Mouse (Mus musculus): ENCODE data around the gene E2f8. TPM values are rescaled to one million over a fixed set of nuclear protein-coding genes. Genes with fewer than 3 reads are reported as not detected.

E2f8 gene
- polyA plus RNA-seq, 1 experiment from 2014 or later, result 20.5 TPM

DNA sequence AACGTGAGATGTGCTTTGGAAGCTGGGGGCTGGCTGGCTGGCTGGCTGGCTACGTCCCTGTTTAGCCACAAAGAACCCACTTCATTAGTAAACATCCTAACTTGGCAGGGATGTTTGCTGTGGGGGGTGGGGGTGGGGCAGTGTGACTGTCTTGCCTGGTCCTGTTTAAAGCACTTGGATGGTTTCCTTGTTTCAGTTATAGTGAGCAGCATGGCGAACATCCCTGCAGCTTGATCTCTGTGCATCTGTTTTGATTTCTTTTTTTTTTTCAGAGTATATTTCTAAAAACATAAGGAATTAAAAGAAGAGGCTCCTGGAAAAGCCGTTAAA lies 27.9 kb upstream of the E2f8 start:
- Histone ChIP-seq H3K4me1 (peaks cover 22% of the 10 kb centered on the region), H3K9ac (no peak overlapping the region), H3K36me3 (no peaks in the 10 kb centered on the region), H3K4me2 (replicated peaks) (no peak overlapping the region; the same call in 1 of the 2 replicates), H3K9me3 (replicated peaks) (no peaks in the 10 kb centered on the region), H3K27ac (replicated peaks) (peak overlapping the region; percentile 39; the same call in 1 of the 2 replicates), H3K27me3 (no peaks in the 10 kb centered on the region), H3K4me3 (replicated peaks) (no peak overlapping the region)
- 0 out of 2 replicates have a peak, but pooled peaks have one; percentile 39 for ATAC-seq (ENCODE audit: insufficient number of reproducible peaks, low FRiP score, low TSS enrichment, low read depth)
- WGBS, result 18% methylated on average over 4 of the region's 4 CpGs

DNA sequence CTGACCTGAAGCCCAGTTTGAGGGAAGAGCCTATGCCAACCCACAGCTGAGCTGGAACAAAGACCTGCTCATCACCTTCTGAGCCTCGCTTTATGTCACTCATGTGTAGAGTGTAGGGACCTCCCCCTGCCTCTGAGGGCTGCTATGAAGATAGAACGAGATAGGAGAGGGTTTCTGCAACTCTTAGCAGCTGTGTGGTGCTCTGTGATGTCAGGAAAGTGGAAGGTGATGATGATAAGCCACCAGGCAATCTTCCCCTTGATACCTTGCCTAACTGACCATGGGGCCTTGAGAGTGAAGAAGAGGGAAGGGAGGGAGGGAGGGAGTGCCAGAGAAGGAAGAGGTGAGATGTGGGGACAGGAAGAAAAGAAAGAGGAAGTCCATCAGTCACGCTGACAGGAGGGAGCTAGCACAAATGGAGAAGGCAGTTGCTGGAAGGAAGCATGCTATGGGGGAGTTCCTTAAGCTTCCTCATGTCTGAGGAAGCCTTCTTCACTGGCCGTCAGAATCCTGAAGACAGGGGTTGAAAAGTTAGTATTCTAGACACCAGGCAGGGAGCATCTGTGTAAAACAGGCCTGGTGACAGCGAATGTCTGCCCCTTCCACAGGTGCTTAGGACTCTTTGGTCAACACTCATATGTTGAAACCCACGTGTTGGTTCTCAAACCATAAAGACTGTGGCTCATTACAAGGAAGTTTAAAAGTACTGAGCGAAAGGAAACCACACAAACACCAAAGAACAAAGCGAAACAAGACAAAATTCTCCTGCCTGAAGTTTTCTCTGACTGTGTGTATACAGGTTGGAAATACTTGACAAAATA lies 27.3 kb upstream of the E2f8 start, which contains the start of gene Nav2:
Gene Nav2, plus strand, starts transcription at position 196 of the 821 bp plus-strand sequence.
- Histone ChIP-seq H3K9me3 (replicated peaks) (no peaks in the 10 kb centered on the region), H3K36me3 (no peaks in the 10 kb centered on the region), H3K27me3 (no peaks in the 10 kb centered on the region), H3K4me2 (replicated peaks) (no peak within 1 kb of the TSS; the same call in 1 of the 2 replicates), H3K9ac (no peak within 1 kb of the TSS), H3K27ac (replicated peaks) (peak within 1 kb of the TSS; percentile 40; the same call in 1 of the 2 replicates), H3K4me1 (peaks cover 22% of the 10 kb centered on the region), H3K4me3 (replicated peaks) (no peak within 1 kb of the TSS)
- 55% methylated on average over 8 of the region's 8 CpGs for WGBS
- ATAC-seq (ENCODE audit: insufficient number of reproducible peaks, low FRiP score, low TSS enrichment, low read depth), result no peak

DNA sequence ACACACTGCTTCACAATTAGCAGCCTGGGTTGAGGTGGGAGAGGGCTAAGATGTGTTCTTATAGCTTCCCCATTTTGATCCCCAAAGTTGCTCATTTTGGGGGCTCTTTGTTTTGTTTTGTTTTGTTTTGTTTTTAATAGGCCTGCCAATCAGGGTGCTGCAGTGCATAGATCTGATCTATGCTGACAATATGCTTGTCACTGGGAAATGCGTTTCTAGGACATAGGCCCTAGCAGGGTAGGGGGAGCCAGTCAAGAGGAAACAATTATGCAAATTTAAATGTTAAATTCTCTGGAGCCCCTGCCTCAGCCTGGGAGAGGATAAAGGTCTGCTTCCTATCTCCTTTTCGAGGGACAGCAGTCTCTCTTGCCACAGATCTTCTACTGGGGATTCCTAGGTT lies 21.1 kb upstream of the E2f8 start:
- H3K9ac ChIP-seq, result no peak overlapping the region
- no peak overlapping the region for H3K27ac ChIP-seq (replicated peaks)
- H3K4me3 ChIP-seq (replicated peaks), result no peak overlapping the region
- no peaks in the 10 kb centered on the region for H3K27me3 ChIP-seq
- H3K36me3 ChIP-seq, result no peaks in the 10 kb centered on the region
- peaks cover 11% of the 10 kb centered on the region for H3K4me1 ChIP-seq
- WGBS, result 29% methylated on average over 2 of the region's 2 CpGs
- H3K9me3 ChIP-seq (replicated peaks), result no peaks in the 10 kb centered on the region
- ATAC-seq (ENCODE audit: insufficient number of reproducible peaks, low FRiP score, low TSS enrichment, low read depth), result no peak
- H3K4me2 ChIP-seq (replicated peaks), result no peak overlapping the region

DNA sequence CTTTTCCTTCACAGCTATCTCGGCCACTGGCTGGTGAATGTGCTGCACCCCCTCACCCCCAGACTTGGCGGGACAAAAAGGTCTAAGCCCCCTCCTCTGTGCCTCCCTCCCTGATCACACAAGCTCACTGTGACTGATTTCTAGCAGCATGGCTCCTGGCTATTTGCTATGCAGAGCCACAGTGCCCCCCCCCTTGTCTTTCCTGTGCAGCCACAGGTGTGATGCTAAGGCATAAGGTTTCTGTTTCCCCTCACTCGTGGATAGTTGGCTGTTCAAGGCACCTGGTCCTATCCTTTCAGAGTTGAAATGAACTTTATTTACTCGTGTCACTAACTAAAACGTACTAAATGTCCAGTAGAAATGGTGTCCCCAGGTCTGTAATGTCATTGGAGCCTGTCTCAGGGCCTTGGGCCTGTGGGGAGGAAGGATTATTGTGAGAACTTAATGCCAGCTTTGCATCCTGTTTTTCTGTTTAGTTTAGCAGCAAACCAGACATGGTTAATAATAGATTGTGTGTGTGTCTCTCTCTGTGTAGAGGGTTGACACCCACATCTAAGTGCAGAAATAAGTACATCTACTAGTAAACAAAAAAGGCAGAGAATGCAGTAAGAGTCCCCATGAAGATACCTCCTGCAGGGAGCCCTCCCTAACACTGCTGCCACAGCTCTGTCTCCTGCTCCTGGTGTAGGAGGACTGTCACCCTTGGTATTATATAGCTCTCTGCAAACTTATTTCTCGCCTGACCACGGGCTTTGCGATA lies 19.2 kb upstream of the E2f8 start:
- no peak overlapping the region for H3K27ac ChIP-seq (replicated peaks)
- no peaks in the 10 kb centered on the region for H3K9me3 ChIP-seq (replicated peaks)
- no peak for ATAC-seq (ENCODE audit: insufficient number of reproducible peaks, low FRiP score, low TSS enrichment, low read depth)

DNA sequence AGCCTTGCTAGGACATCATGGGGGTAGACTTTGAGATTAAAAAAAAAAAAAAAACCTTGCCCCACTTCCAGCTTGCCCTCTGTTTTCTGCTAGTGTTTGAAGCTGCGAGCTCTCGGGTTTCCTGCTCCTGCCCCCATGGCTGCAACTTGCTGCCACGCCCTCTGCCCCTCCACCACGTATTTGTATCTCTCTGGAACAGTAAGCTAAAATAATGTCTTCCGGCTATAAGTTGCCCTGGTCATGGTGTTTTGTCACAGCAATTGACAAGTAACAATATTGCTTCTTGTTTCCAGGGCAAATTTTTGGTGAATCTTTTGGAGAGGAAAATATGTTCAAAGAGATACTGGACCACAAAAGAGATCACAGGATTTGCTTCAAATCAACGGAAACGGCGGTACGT lies 17.0 kb upstream of the E2f8 start:
- H3K4me2 ChIP-seq (replicated peaks), result no peak overlapping the region
- peaks cover 16% of the 10 kb centered on the region for H3K4me1 ChIP-seq
- ATAC-seq (ENCODE audit: insufficient number of reproducible peaks, low FRiP score, low TSS enrichment, low read depth), result no peak
- no peak overlapping the region for H3K9ac ChIP-seq
- WGBS, result 35% methylated on average over 9 of the region's 9 CpGs
- no peak overlapping the region for H3K4me3 ChIP-seq (replicated peaks)
- H3K27ac ChIP-seq (replicated peaks), result no peak overlapping the region
- peaks cover 4% of the 10 kb centered on the region for H3K27me3 ChIP-seq
- H3K36me3 ChIP-seq, result no peaks in the 10 kb centered on the region
- no peaks in the 10 kb centered on the region for H3K9me3 ChIP-seq (replicated peaks)

More for the DNA sequence above, 19.2 kb upstream of the E2f8 start:
- Histone ChIP-seq H3K4me3 (replicated peaks) (no peak overlapping the region), H3K4me2 (replicated peaks) (no peak overlapping the region), H3K27me3 (peaks cover 4% of the 10 kb centered on the region; the same call in 1 of the 2 replicates), H3K4me1 (peaks cover 16% of the 10 kb centered on the region), H3K9ac (no peak overlapping the region), H3K36me3 (no peaks in the 10 kb centered on the region)
- 59% methylated on average over 8 of the region's 8 CpGs for WGBS

DNA sequence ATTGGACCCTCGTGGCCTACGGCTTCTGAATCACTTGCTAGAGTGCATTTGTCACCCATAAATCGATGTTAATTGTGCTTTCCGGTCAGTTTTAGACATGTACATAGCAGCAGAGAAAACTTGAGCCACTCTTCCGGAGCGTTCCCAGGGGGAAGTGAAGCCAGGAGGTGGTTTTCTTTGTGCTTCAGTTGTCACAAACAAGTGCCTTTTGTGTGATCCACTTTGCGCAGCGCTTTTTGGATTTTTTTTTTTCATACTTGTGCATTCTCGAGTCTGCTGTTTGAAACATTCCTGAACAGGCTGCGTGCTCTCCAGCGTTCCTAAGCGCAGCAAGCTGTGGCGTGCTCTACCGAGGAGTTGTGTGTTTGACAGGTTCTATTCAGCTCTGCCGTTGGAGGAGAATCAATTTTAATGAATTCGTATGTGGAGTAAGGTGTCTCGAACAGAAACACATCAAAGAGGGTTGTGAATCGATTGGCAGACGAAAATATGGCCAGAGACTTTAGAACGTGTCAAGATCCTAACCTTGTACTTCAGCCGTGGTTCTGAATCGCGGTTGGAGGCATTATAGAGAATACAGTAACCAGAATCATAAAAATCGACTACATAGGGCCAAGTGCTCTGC lies 16.3 kb upstream of the E2f8 start:
- H3K4me3 ChIP-seq (replicated peaks), result no peak overlapping the region
- no peaks in the 10 kb centered on the region for H3K36me3 ChIP-seq
- H3K4me1 ChIP-seq, result peaks cover 16% of the 10 kb centered on the region
- peaks cover 4% of the 10 kb centered on the region for H3K27me3 ChIP-seq
- no peak overlapping the region; the same call in 1 of the 2 replicates for H3K27ac ChIP-seq (replicated peaks)
- WGBS, result 44% methylated on average over 24 of the region's 24 CpGs
- no peak overlapping the region for H3K9ac ChIP-seq
- ATAC-seq (ENCODE audit: insufficient number of reproducible peaks, low FRiP score, low TSS enrichment, low read depth), result no peak
- no peaks in the 10 kb centered on the region for H3K9me3 ChIP-seq (replicated peaks)
- H3K4me2 ChIP-seq (replicated peaks), result no peak overlapping the region

DNA sequence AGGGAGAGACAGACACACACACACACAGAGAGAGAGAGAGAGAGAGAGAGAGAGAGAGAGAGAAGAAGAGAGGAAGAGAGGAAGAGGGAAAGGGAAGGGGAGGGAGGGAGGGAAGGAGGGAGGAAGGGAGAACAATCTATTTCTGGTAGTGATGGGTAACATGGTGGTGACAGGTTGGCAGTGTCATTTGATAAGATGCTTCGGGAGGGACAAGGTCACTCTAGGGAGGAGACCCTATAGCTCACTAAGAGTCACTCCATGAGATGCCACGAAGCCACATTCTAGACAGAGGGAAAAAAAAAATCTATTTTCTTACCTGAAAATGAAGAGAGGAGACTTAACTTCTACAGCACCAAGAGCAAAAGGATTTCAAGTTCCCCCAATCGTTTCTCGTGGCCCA lies 14.7 kb upstream of the E2f8 start:
- no peak for ATAC-seq (ENCODE audit: insufficient number of reproducible peaks, low FRiP score, low TSS enrichment, low read depth)
- Histone ChIP-seq H3K4me3 (replicated peaks) (no peak overlapping the region), H3K4me2 (replicated peaks) (no peak overlapping the region), H3K27me3 (peaks cover 4% of the 10 kb centered on the region), H3K27ac (replicated peaks) (no peak overlapping the region), H3K9ac (no peak overlapping the region), H3K4me1 (peaks cover 19% of the 10 kb centered on the region), H3K9me3 (replicated peaks) (no peaks in the 10 kb centered on the region), H3K36me3 (no peaks in the 10 kb centered on the region)
- WGBS, result 75% methylated on average over 4 of the region's 4 CpGs

DNA sequence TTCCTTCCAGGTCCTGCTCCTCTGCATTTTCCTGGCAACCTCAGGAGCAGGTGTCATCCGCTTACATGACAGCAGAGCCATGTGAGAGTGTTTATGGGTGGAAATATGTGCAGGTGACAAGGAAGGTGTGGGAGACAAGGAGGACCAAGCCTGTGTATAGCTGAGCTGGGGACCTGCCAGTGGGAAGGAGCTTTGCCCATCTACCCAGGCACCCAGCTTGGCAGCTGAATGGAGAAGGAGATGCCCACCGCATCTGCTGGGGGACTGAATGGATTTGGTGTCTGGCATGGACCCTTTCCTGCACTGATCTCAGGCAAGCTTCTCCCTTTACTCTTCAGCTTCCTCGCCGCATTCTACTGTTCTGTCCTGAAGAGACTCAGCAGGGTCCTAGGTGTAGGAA lies 14.1 kb upstream of the E2f8 start:
- Histone ChIP-seq H3K36me3 (no peaks in the 10 kb centered on the region), H3K4me2 (replicated peaks) (no peak overlapping the region), H3K4me1 (peaks cover 24% of the 10 kb centered on the region), H3K27ac (replicated peaks) (no peak overlapping the region), H3K9ac (no peak overlapping the region), H3K27me3 (peaks cover 4% of the 10 kb centered on the region), H3K9me3 (replicated peaks) (no peaks in the 10 kb centered on the region), H3K4me3 (replicated peaks) (no peak overlapping the region)
- WGBS, result 85% methylated on average over 4 of the region's 4 CpGs
- no peak for ATAC-seq (ENCODE audit: insufficient number of reproducible peaks, low FRiP score, low TSS enrichment, low read depth)

DNA sequence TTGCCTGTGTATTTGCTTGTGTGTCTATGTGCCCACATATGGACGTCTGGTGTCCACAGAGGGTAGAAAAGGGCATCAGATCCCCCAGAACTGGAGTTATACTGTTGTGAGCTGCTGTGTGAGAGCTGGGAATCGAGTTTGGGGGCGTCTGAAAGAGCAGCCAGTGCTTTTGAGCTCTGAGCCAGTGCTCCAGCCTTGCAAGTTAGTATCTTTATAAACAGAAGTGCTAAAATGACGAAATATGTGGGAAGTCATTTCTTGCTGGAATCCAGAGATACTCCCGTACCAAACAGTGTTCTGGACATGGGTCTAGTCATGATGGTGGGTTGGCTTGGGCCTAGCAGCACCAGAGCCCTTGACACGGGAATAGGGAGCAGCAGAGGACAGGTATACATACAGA lies 13.4 kb upstream of the E2f8 start:
- no peaks in the 10 kb centered on the region for H3K36me3 ChIP-seq
- 77% methylated on average over 6 of the region's 6 CpGs for WGBS
- no peak overlapping the region for H3K4me3 ChIP-seq (replicated peaks)
- peaks cover 4% of the 10 kb centered on the region for H3K27me3 ChIP-seq
- H3K27ac ChIP-seq (replicated peaks), result no peak overlapping the region
- no peak overlapping the region for H3K9ac ChIP-seq
- H3K4me1 ChIP-seq, result peaks cover 24% of the 10 kb centered on the region
- H3K4me2 ChIP-seq (replicated peaks), result no peak overlapping the region
- ATAC-seq (ENCODE audit: insufficient number of reproducible peaks, low FRiP score, low TSS enrichment, low read depth), result no peak
- no peaks in the 10 kb centered on the region for H3K9me3 ChIP-seq (replicated peaks)

DNA sequence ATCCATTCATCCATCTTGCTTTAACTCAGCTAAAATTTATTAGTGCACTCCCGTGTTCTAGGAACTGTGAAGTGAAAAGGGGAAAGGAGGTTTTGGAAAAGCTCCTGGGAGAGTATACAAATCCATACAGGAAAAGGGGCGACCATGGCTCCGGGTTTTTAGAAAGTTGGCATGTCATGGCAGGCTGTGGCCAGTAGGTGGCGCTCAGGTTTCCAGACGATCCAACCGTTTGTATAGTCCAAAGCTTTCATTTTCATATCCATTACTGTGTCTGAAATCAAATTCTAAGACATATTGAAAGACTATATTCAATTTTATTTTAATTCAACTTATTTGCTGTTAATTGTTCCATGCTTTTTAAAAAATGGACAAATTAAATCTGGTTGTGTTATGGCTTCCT lies 12.8 kb upstream of the E2f8 start:
- Histone ChIP-seq H3K9me3 (replicated peaks) (no peaks in the 10 kb centered on the region), H3K27me3 (peaks cover 4% of the 10 kb centered on the region), H3K27ac (replicated peaks) (no peak overlapping the region), H3K4me1 (peaks cover 24% of the 10 kb centered on the region), H3K4me2 (replicated peaks) (no peak overlapping the region), H3K9ac (no peak overlapping the region), H3K36me3 (no peaks in the 10 kb centered on the region), H3K4me3 (replicated peaks) (no peak overlapping the region)
- no peak for ATAC-seq (ENCODE audit: insufficient number of reproducible peaks, low FRiP score, low TSS enrichment, low read depth)
- WGBS, result under 1% methylated on average over 6 of the region's 6 CpGs

DNA sequence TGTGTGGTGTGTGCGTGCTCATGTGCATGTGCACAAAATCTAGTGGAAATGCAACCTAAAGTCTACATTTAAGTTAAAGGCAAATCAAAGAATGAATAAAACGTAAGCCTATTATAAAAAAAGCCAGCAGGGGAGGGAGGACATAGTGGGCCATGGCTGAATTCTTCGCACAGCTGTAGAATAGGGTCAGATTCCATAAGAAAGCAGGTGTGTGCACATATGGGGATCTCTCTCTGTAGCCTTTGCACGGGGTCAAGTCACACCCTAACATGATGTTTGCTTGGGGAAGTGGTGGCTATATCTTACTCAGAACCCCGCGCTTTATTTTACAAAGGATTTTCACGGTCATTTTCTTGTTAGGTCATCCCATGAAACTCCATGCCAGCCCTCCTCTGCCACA lies 11.7 kb upstream of the E2f8 start:
- Histone ChIP-seq H3K4me1 (peaks cover 26% of the 10 kb centered on the region), H3K4me2 (replicated peaks) (no peak overlapping the region), H3K9me3 (replicated peaks) (no peaks in the 10 kb centered on the region), H3K27ac (replicated peaks) (no peak overlapping the region), H3K9ac (no peak overlapping the region), H3K27me3 (peaks cover 4% of the 10 kb centered on the region), H3K36me3 (no peaks in the 10 kb centered on the region), H3K4me3 (replicated peaks) (no peak overlapping the region)
- 80% methylated on average over 7 of the region's 7 CpGs for WGBS
- no peak for ATAC-seq (ENCODE audit: insufficient number of reproducible peaks, low FRiP score, low TSS enrichment, low read depth)
